Mouse (Mus musculus): ENCODE results near the gene Wrnip1. TPM values are rescaled to one million over a fixed set of nuclear protein-coding genes. Genes with fewer than 3 reads are reported as not detected.
A peak's percentile ranks its signal among the peaks of the same experiment; 100 is the strongest.

The Wrnip1 gene
- polyA plus RNA-seq, 1 experiment from 2014 or later = 7.9 TPM

- TF ChIP-seq CTCF (IDR thresholded peaks at IDR 0.05; ENCODE audit: low read depth) (no peak), EP300 (IDR thresholded peaks at IDR 0.05; ENCODE audit: low read depth) (no peak)
- ATAC-seq = no peak
- Histone ChIP-seq H3K27me3 (ENCODE audit: insufficient read depth, low read length) (no peaks in the 10 kb centered on the region), H3K4me1 (ENCODE audit: insufficient read depth) (peaks cover 2% of the 10 kb centered on the region; the same call in 1 of the 2 replicates), H3K4me3 (ENCODE audit: low read depth, low read length) (no peak overlapping the region), H3K9ac (replicated peaks) (no peak overlapping the region), H3K27ac (ENCODE audit: low read depth) (no peak overlapping the region), H3K36me3 (replicated peaks; ENCODE audit: insufficient read depth, low read length) (peaks cover 46% of the 10 kb centered on the region), H3K4me2 (ENCODE audit: low read depth, low read length) (no peak overlapping the region), H3K9me3 (ENCODE audit: low read length) (no peaks in the 10 kb centered on the region)
- DNase-seq = no peak
- WGBS (ENCODE audit: insufficient replicate concordance) = 89% methylated on average over 4 of the region's 4 CpGs
Observed at GRCm38 (mm10) chr13:32821671-32822070, 19.8 kb downstream of the Wrnip1 start.

GRCm38 (mm10) chr13:32823126-32823525 lies 21.3 kb downstream of the Wrnip1 start:
- DNase-seq = no peak
- WGBS (ENCODE audit: insufficient replicate concordance) = 80% methylated on average over 6 of the region's 6 CpGs
- no peak overlapping the region for H3K27ac ChIP-seq (ENCODE audit: low read depth)

GRCm38 (mm10) chr13:32824377-32825330 lies 22.8 kb downstream of the Wrnip1 start:
- DNase-seq (peak; percentile 22), ATAC-seq (peak; percentile 83)
- Histone ChIP-seq H3K4me3 (ENCODE audit: low read depth, low read length) (no peak overlapping the region), H3K9me3 (ENCODE audit: low read length) (no peaks in the 10 kb centered on the region), H3K27me3 (ENCODE audit: insufficient read depth, low read length) (no peaks in the 10 kb centered on the region), H3K27ac (ENCODE audit: low read depth) (peak overlapping the region; percentile 74), H3K9ac (replicated peaks) (no peak overlapping the region), H3K36me3 (replicated peaks; ENCODE audit: insufficient read depth, low read length) (peaks cover 26% of the 10 kb centered on the region; the same call in 1 of the 2 replicates), H3K4me2 (ENCODE audit: low read depth, low read length) (no peak overlapping the region), H3K4me1 (ENCODE audit: insufficient read depth) (peaks cover 12% of the 10 kb centered on the region; the same call in 1 of the 2 replicates)
- WGBS (ENCODE audit: insufficient replicate concordance) = 56% methylated on average over 6 of the region's 6 CpGs
- TF ChIP-seq EP300 (IDR thresholded peaks at IDR 0.05; ENCODE audit: low read depth) (no peak), CTCF (IDR thresholded peaks at IDR 0.05; ENCODE audit: low read depth) (no peak)

More at GRCm38 (mm10) chr13:32823126-32823525, 21.3 kb downstream of the Wrnip1 start:
- ATAC-seq = no peak
- H3K9ac ChIP-seq (replicated peaks) = no peak overlapping the region
- H3K36me3 ChIP-seq (replicated peaks; ENCODE audit: insufficient read depth, low read length) = peaks cover 35% of the 10 kb centered on the region
- peaks cover 9% of the 10 kb centered on the region; the same call in 1 of the 2 replicates for H3K4me1 ChIP-seq (ENCODE audit: insufficient read depth)
- no peaks in the 10 kb centered on the region for H3K9me3 ChIP-seq (ENCODE audit: low read length)
- no peak overlapping the region for H3K4me3 ChIP-seq (ENCODE audit: low read depth, low read length)
- TF ChIP-seq CTCF (IDR thresholded peaks at IDR 0.05; ENCODE audit: low read depth) (no peak), EP300 (IDR thresholded peaks at IDR 0.05; ENCODE audit: low read depth) (no peak)
- H3K27me3 ChIP-seq (ENCODE audit: insufficient read depth, low read length) = no peaks in the 10 kb centered on the region
- H3K4me2 ChIP-seq (ENCODE audit: low read depth, low read length) = no peak overlapping the region

- Histone ChIP-seq H3K9ac (replicated peaks) (no peak overlapping the region), H3K9me3 (ENCODE audit: low read length) (no peaks in the 10 kb centered on the region), H3K4me1 (ENCODE audit: insufficient read depth) (peaks cover 12% of the 10 kb centered on the region; the same call in 1 of the 2 replicates), H3K27ac (ENCODE audit: low read depth) (peak overlapping the region; percentile 74; the same call in 1 of the 2 replicates), H3K27me3 (ENCODE audit: insufficient read depth, low read length) (no peaks in the 10 kb centered on the region), H3K36me3 (replicated peaks; ENCODE audit: insufficient read depth, low read length) (peaks cover 18% of the 10 kb centered on the region; the same call in 1 of the 2 replicates), H3K4me3 (ENCODE audit: low read depth, low read length) (no peak overlapping the region), H3K4me2 (ENCODE audit: low read depth, low read length) (no peak overlapping the region)
- ATAC-seq (no peak), DNase-seq (no peak)
- 77% methylated on average over 8 of the region's 8 CpGs for WGBS (ENCODE audit: insufficient replicate concordance)
- TF ChIP-seq CTCF (IDR thresholded peaks at IDR 0.05; ENCODE audit: low read depth) (no peak), EP300 (IDR thresholded peaks at IDR 0.05; ENCODE audit: low read depth) (no peak)
Observed at GRCm38 (mm10) chr13:32825546-32825945, 23.7 kb downstream of the Wrnip1 start.

- no peaks in the 10 kb centered on the region for H3K27me3 ChIP-seq (ENCODE audit: insufficient read depth, low read length)
- 59% methylated on average over 3 of the region's 3 CpGs for WGBS (ENCODE audit: insufficient replicate concordance)
- peak; percentile 47 for DNase-seq
- H3K27ac ChIP-seq (ENCODE audit: low read depth) = peak overlapping the region; percentile 75
- H3K4me3 ChIP-seq (ENCODE audit: low read depth, low read length) = no peak overlapping the region
- H3K4me2 ChIP-seq (ENCODE audit: low read depth, low read length) = no peak overlapping the region
- H3K36me3 ChIP-seq (replicated peaks; ENCODE audit: insufficient read depth, low read length) = peaks cover 5% of the 10 kb centered on the region; the same call in 1 of the 2 replicates
- no peaks in the 10 kb centered on the region for H3K9me3 ChIP-seq (ENCODE audit: low read length)
- TF ChIP-seq CTCF (IDR thresholded peaks at IDR 0.05; ENCODE audit: low read depth) = peak; percentile 64
- 0 out of 2 replicates have a peak, but pooled peaks have one; percentile 8 for TF ChIP-seq EP300 (IDR thresholded peaks at IDR 0.05; ENCODE audit: low read depth)
- H3K9ac ChIP-seq (replicated peaks) = no peak overlapping the region; the same call in 1 of the 2 replicates
- ATAC-seq = peak; percentile 68
- H3K4me1 ChIP-seq (ENCODE audit: insufficient read depth) = peaks cover 17% of the 10 kb centered on the region; the same call in 1 of the 2 replicates
Observed at GRCm38 (mm10) chr13:32827111-32827822, 25.4 kb downstream of the Wrnip1 start.
